Comparison of ENCODE assay signal across 8 mouse cellular contexts in the genomic region with DNA sequence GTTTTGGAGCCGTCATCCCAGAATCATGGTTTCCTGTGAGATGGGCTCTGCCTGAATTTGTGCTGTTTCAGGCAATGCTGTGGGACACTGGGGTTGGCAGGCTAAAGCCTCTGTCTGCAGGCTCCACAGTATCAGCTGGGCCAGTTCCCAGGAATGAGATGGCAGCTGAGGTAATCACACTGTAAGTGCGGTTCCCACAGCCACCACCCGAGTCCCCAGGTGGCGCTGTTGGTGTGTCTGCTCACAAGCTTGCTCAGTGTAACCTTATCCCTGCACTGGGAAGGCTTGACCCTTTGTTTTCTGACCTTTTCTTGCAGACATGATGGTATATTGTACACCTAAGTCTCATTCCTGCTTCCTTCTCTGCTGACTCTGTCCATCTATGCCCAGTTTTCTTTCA. TPM values are rescaled to one million over a fixed set of nuclear protein-coding genes. Genes with fewer than 3 reads are reported as not detected.
DNase-seq lines count a peak whose midpoint lies in the region; ATAC-seq and TF ChIP-seq lines count a peak whose summit lies in the region.

No protein-coding gene starts in this region.

- in situ Hi-C loops in ES-E14 (cut with MboI; ENCODE audit: low sequenced_read_pairs in 2 of 2, unreplicated experiment in 2 of 2) = loop anchor here in 1 of 2 experiments (10.0 kb wide), 1 partner anchor 495 kb away; a partner anchor contains a TSS

- H3K27me3 ChIP-seq in midbrain, embryonic 14.5 days (ENCODE audit: control insufficient read depth, insufficient read depth, low read length) = no peaks in the 10 kb centered on the region

- H3K9ac ChIP-seq in ES-E14 (ENCODE audit: insufficient read depth, low read depth, low read length, poor library complexity, severe bottlenecking) = no peak overlapping the region
- H3K9ac ChIP-seq in midbrain, embryonic 14.5 days (replicated peaks; ENCODE audit: low read length) = no peak overlapping the region

- intact Hi-C loops in heart, postnatal 14 days (cut with DNase I) = loop anchor here (10.0 kb wide), 1 partner anchor 495 kb away; a partner anchor contains a TSS

- H3K9me3 ChIP-seq in ES-E14 (ENCODE audit: control insufficient read depth, insufficient read depth, low read depth, low read length) = no peaks in the 10 kb centered on the region
- no peaks in the 10 kb centered on the region for H3K9me3 ChIP-seq in midbrain, embryonic 14.5 days (ENCODE audit: control insufficient read depth, low read length)

- peaks cover 0 to 7% of the 10 kb centered on the region in 2 experiments; a peak in 2 of 4 replicates for H3K4me1 ChIP-seq in ES-E14 (ENCODE audit: control insufficient read depth in 2 of 2, insufficient read depth in 2 of 2, low read length in 2 of 2, poor library complexity in 1 of 2)
- no peaks in the 10 kb centered on the region for H3K4me1 ChIP-seq in midbrain, embryonic 14.5 days (ENCODE audit: control insufficient read depth, insufficient read depth, low read length)

- peak; percentile 3 for DNase-seq in gastrocnemius, adult 18-20 months (ENCODE audit: low spot score)
- DNase-seq in gastrocnemius, adult 8-10 months (ENCODE audit: low spot score in 2 of 2) = no peak
- DNase-seq in ES-E14 (ENCODE audit: low read depth, low spot score) = peak; percentile 63
- peak; percentile 65 to 72 for DNase-seq in cerebellum, postnatal 36 days
- DNase-seq in heart, postnatal 14 days = peak; percentile 46 to 70
- peak; percentile 8 to 63 for DNase-seq in layer of hippocampus, adult 2 months (ENCODE audit: low spot score in 2 of 2)
- DNase-seq in midbrain, embryonic 14.5 days = peak; percentile 88

- TF ChIP-seq CTCF in layer of hippocampus, adult 2 months (conservative IDR thresholded peaks at IDR 0.05) = peak; percentile 82

- no peak overlapping the region for H3K4me3 ChIP-seq in ES-E14 (ENCODE audit: insufficient read depth in 1 of 2, low read depth in 1 of 2, low read length in 2 of 2, poor library complexity in 1 of 2, severe bottlenecking in 1 of 2)
- no peak overlapping the region for H3K4me3 ChIP-seq in layer of hippocampus, adult 2 months
- no peak overlapping the region for H3K4me3 ChIP-seq in midbrain, embryonic 14.5 days (replicated peaks; ENCODE audit: low read depth, low read length)

- H3K4me2 ChIP-seq in midbrain, embryonic 14.5 days (ENCODE audit: low read length) = no peak overlapping the region

- H3K27ac ChIP-seq in ES-E14 (ENCODE audit: insufficient read depth, low read depth, low read length, poor library complexity, severe bottlenecking) = no peak overlapping the region
- H3K27ac ChIP-seq in layer of hippocampus, adult 2 months = no peak overlapping the region
- H3K27ac ChIP-seq in midbrain, embryonic 14.5 days (replicated peaks; ENCODE audit: low read depth, low read length) = no peak overlapping the region

- WGBS in midbrain, embryonic 14.5 days = 20% methylated on average over 4 of the region's 4 CpGs

- no peaks in the 10 kb centered on the region for H3K36me3 ChIP-seq in ES-E14 (ENCODE audit: control insufficient read depth, insufficient read depth, low read length, poor library complexity, severe bottlenecking)
- H3K36me3 ChIP-seq in midbrain, embryonic 14.5 days (ENCODE audit: control insufficient read depth, insufficient read depth, low read length) = no peaks in the 10 kb centered on the region

- peak; percentile 71; the same call in 1 of the 2 replicates for ATAC-seq in midbrain, embryonic 14.5 days (ENCODE audit: low FRiP score, low TSS enrichment)
- ATAC-seq in erythroid progenitor cell, adult 5-6 weeks (replicated peaks; ENCODE audit: low FRiP score, poor library complexity, severe bottlenecking) = no peak

TF ChIP-seq in ES-E14, 5 proteins besides CTCF, POLR2A, EP300 and RAD21:
- TF ChIP-seq ZC3H11A (IDR thresholded peaks at IDR 0.05; ENCODE audit: borderline replicate concordance, low read depth, low read length) (peak; percentile 71; the same call in 1 of the 2 replicates), MAFK (IDR thresholded peaks at IDR 0.05; ENCODE audit: insufficient read depth, low read depth, low read length) (no peak)

RNA-seq across cellular contexts. Expression of a gene that starts 24.5 kb away (rescaled TPM):
- 10 to 100 TPM; 12.4 to 21.7 TPM for total RNA-seq in gastrocnemius, adult 18-20 months (2021)
- 10 to 100 TPM; 13.9 to 24.2 (median 19.7) TPM for total RNA-seq in gastrocnemius, adult 8-10 months (2022)
- 7.3 and 22.3 TPM in 2 replicates for total RNA-seq in ES-E14 (2012; rRNA removed)
- 10 to 100 TPM; 17.8 to 20.4 TPM for total RNA-seq in heart, postnatal 14 days (2021)
- 100 to 1,000 TPM; 124 to 134 TPM for total RNA-seq in layer of hippocampus, adult 2 months (2021)
- 7.1 and 11.7 TPM in 2 replicates for polyA plus RNA-seq in midbrain, embryonic 14.5 days (2014; fragmentation: Nextera tagmentation; extraction: Ambion mirVana)
- not detected in 2 replicates for total RNA-seq in erythroid progenitor cell, adult 5-6 weeks (2015; ENCODE audit: low replicate concordance)
- total RNA-seq in erythroid progenitor cell, adult 5-6 weeks (2017; ENCODE audit: low replicate concordance) = 0.08 TPM in 1 of 2 replicates, not detected in the other

Comparison
In these comparisons a context has a peak if more than half of its experiments do, and no peak if none do; other contexts are left out.
1. DNase-seq: peak in gastrocnemius, adult 18-20 months (single experiment), ES-E14 (single experiment), cerebellum, postnatal 36 days (2 of 2), heart, postnatal 14 days (2 of 2), layer of hippocampus, adult 2 months (2 of 2) and midbrain, embryonic 14.5 days (single experiment); none in gastrocnemius, adult 8-10 months (0 of 2).